Mouse (Mus musculus) ovary, adult 2 months (tissue): Measurements from ENCODE around the gene Gm3183. TPM values are rescaled to one million over a fixed set of nuclear protein-coding genes. Genes with fewer than 3 reads are reported as not detected.

Source experiments
- polyA plus RNA-seq: library from polyadenylated mRNA; depleted of rRNA; stranded (reverse); fragments of >200 nt; gene quantifications from 2 replicates; pipeline ENCODE4 v1.2.3, GENCODE M21; 2012; rRNA removed

Gene Gm3183
- 0.14 and 0.45 TPM in 2 replicates for polyA plus RNA-seq

DNA sequence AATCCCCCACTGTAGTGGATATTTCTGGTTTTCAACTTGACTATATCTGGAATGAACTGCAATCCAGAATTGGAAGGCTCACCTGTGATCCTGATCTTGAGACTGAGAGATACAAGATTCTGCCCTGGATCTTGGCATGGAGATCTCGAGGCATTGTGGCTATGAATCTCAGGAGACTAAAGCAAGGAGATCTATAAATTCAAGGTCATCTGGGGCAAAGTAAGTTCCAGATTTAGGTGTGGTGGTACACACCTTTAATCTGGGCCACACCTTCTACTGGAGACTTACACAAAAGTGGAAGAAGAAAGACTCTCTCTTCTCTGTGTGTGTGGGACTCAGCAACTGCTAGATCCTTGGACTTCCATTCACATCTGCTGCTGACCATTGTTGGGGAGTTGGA lies at the start of gene Gm3183:
Gene Gm3183, plus strand, starts transcription at position 301 of the 400 bp plus-strand sequence.

Other genes with a start within 250 kb of the Gm3183 start
- not detected in 2 replicates for gene Gm3147, start 249.1 kb upstream of the Gm3183 start, polyA plus RNA-seq
- not detected in 2 replicates for gene Gm6509, start 241.5 kb upstream of the Gm3183 start, polyA plus RNA-seq
- gene Gm6205, start 217.1 kb upstream of the Gm3183 start, polyA plus RNA-seq = 0.29 TPM in 1 of 2 replicates, not detected in the other
- 0.14 TPM in 1 of 2 replicates, not detected in the other for gene Gm6367, start 123.2 kb downstream of the Gm3183 start, polyA plus RNA-seq
- not detected in 2 replicates for gene Gm7942, start 241.5 kb downstream of the Gm3183 start, polyA plus RNA-seq